Mouse (Mus musculus): ENCODE measurements around the gene Olfr417. TPM values are rescaled to one million over a fixed set of nuclear protein-coding genes. Genes with fewer than 3 reads are reported as not detected.

Olfr417 gene
- polyA plus RNA-seq, 1 experiment from 2014 or later, result not detected

Other genes with a start within 250 kb of the Olfr417 start
- 0.10 TPM in 1 of 2 replicates, not detected in the other for gene Olfr231, start 244.0 kb upstream of the Olfr417 start, polyA plus RNA-seq (2014; fragmentation: Nextera tagmentation; extraction: Ambion mirVana)
- not detected in 2 replicates for gene Olfr424, start 233.6 kb upstream of the Olfr417 start, polyA plus RNA-seq (2014; fragmentation: Nextera tagmentation; extraction: Ambion mirVana)
- gene Olfr420, start 209.5 kb upstream of the Olfr417 start, polyA plus RNA-seq (2014; fragmentation: Nextera tagmentation; extraction: Ambion mirVana), result not detected in 2 replicates
- 0.47 and 0.57 TPM in 2 replicates for gene Spta1, start 192.3 kb upstream of the Olfr417 start, polyA plus RNA-seq (2014; fragmentation: Nextera tagmentation; extraction: Ambion mirVana)
- gene Olfr419, start 113.1 kb upstream of the Olfr417 start, polyA plus RNA-seq (2014; fragmentation: Nextera tagmentation; extraction: Ambion mirVana), result 0.18 TPM in 1 of 2 replicates, not detected in the other
- not detected in 2 replicates for gene Mptx1, start 34.6 kb upstream of the Olfr417 start, polyA plus RNA-seq (2014; fragmentation: Nextera tagmentation; extraction: Ambion mirVana)
- not detected in 2 replicates for gene Olfr248, start 25.9 kb downstream of the Olfr417 start, polyA plus RNA-seq (2014; fragmentation: Nextera tagmentation; extraction: Ambion mirVana)
- 0.36 TPM in 1 of 2 replicates, not detected in the other for gene Olfr414, start 58.9 kb downstream of the Olfr417 start, polyA plus RNA-seq (2014; fragmentation: Nextera tagmentation; extraction: Ambion mirVana)
- 0.11 TPM in 1 of 2 replicates, not detected in the other for gene Olfr220, start 77.0 kb downstream of the Olfr417 start, polyA plus RNA-seq (2014; fragmentation: Nextera tagmentation; extraction: Ambion mirVana)
- gene Fmn2, start 136.7 kb downstream of the Olfr417 start, polyA plus RNA-seq (2014; fragmentation: Nextera tagmentation; extraction: Ambion mirVana), result 1.3 and 1.5 TPM in 2 replicates

Measured in embryonic facial prominence, embryonic 14.5 days (tissue).